Comparison of ENCODE assay signal across 7 mouse cellular contexts in genomic region chr12:111648061-111648645, GRCm38 (mm10). TPM values are rescaled to one million over a fixed set of nuclear protein-coding genes. Genes with fewer than 3 reads are reported as not detected.
DNase-seq lines count a peak whose midpoint lies in the region; ATAC-seq lines count a peak whose summit lies in the region.

No protein-coding gene starts in this region.

- peak; percentile 91 for ATAC-seq in granulocyte monocyte progenitor cell, adult 5-6 weeks (replicated peaks; ENCODE audit: poor library complexity, severe bottlenecking)

- DNase-seq in MEL-GATA-1-ER (ENCODE audit: extremely low read depth, low read depth) = peak; percentile 14
- DNase-seq in adrenal gland, postnatal 10 days = peak; percentile 76
- DNase-seq in embryo, embryonic 11.5 days (ENCODE audit: low read depth, low spot score) = peak; percentile 63
- DNase-seq in kidney, postnatal 25 days = peak; percentile 58 to 69
- peak; percentile 78 for DNase-seq in lung, postnatal 10 days
- DNase-seq in ovary, postnatal 14 days (ENCODE audit: low spot score) = peak; percentile 54

RNA-seq across cellular contexts. Expression of gene Ckb, which starts 24.0 kb away (rescaled TPM):
- 10 to 100 TPM; 46.2 to 53.1 TPM for total RNA-seq in adrenal gland, postnatal 10 days (2021)
- 4.2 TPM in 1 of 2 replicates, not detected in the other for total RNA-seq in granulocyte monocyte progenitor cell, adult 5-6 weeks (2014; fragmentation: Nextera tagmentation)
- 0.57 and 1.4 TPM in 2 replicates for total RNA-seq in granulocyte monocyte progenitor cell, adult 5-6 weeks (2017)

RNA-seq across cellular contexts. Expression of gene Trmt61a, which starts 29.8 kb away (rescaled TPM):
- total RNA-seq in adrenal gland, postnatal 10 days (2021) = 10 to 100 TPM in 1 of 2 experiments, 1 to 10 TPM in 1; 9.5 to 11.3 TPM
- total RNA-seq in granulocyte monocyte progenitor cell, adult 5-6 weeks (2014; fragmentation: Nextera tagmentation) = 18.6 and 21.9 TPM in 2 replicates
- 10.0 and 10.1 TPM in 2 replicates for total RNA-seq in granulocyte monocyte progenitor cell, adult 5-6 weeks (2017)

Comparison
In these comparisons a context has a peak if more than half of its experiments do, and no peak if none do; other contexts are left out.
1. Peak in every context shown above with its lines: DNase-seq and ATAC-seq.
2. DNase-seq: peak in every context shown above with its lines; median percentile 78 in lung, postnatal 10 days; 76 in adrenal gland, postnatal 10 days; 64 in kidney, postnatal 25 days; 63 in embryo, embryonic 11.5 days; 54 in ovary, postnatal 14 days; 14 in MEL-GATA-1-ER.
3. RNA of gene Ckb, which starts 24.0 kb away (total RNA-seq): 46.2 to 53.1 TPM in adrenal gland, postnatal 10 days; 0.57 to 4.2 TPM in granulocyte monocyte progenitor cell, adult 5-6 weeks; every median in the first group is over 4 times any median in the second.